Mouse (Mus musculus): Measurements from ENCODE around the gene Eif3b.

DNA sequence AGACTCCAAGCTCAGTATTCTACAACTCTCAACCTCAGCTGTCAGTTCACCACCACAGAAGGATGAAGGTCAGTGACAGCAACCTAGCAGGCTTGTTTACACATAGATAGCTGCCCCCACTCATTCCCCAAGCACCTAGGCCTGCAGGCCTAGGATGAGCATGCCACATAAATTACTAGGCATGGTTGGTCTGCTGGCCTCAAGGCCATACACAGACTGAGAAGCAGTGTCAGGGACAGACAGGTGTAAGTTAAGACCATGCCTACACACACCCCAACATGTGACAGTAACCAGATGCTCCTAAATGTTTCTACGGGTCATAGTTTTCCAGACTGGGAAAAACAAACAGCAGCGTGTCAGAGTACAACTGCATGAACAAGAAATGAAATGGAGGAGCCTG is 49.7 kb upstream of the Eif3b start:
- TF ChIP-seq POLR2A (IDR thresholded peaks at IDR 0.05; ENCODE audit: insufficient read depth, low read depth, low read length) (no peak), CTCF (IDR thresholded peaks at IDR 0.05; ENCODE audit: insufficient read depth, low read depth, low read length) (no peak)
